Mouse (Mus musculus) forebrain, embryonic 14.5 days (tissue): ENCODE results near the gene Klf3. TPM values are rescaled to one million over a fixed set of nuclear protein-coding genes. Genes with fewer than 3 reads are reported as not detected.
A peak's percentile ranks its signal among the peaks of the same experiment; 100 is the strongest.

Experiments used
- ATAC-seq: fragments of 200-750 bp; cut with Nextera tagmentation; 2 replicates; pipeline ENCODE4 v1.8.0; 2017; ENCODE audit warnings: mild to moderate bottlenecking, moderate library complexity
- DNase-seq: peaks from one replicate; pipeline ENCODE4 v3.0.0-alpha.2; 2015; ENCODE audit warnings: low spot score
- H3K27ac ChIP-seq: fragments of 300-500 bp; sonication (generic); 2 replicates; pipeline ENCODE4 v1.5.1; 2014; ENCODE audit warnings: low read depth, mild to moderate bottlenecking, control low read depth, low read length, moderate library complexity
- H3K27me3 ChIP-seq: fragments of 300-500 bp; sonication (generic); replicated peaks from 2 replicates; pipeline ENCODE4 v1.6.1; 2014; ENCODE audit warnings: low read length, control low read depth, mixed read lengths; ENCODE audit not compliant: control insufficient read depth, insufficient read depth
- H3K36me3 ChIP-seq: fragments of 300-500 bp; sonication (generic); 2 replicates; pipeline ENCODE4 v1.6.1; 2014; ENCODE audit warnings: low read length, control low read depth; ENCODE audit not compliant: control insufficient read depth, insufficient read depth
- H3K4me1 ChIP-seq: fragments of 300-500 bp; sonication (generic); 2 replicates; pipeline ENCODE4 v1.6.1; 2014; ENCODE audit warnings: antibody characterized with exemption, low read length, control low read depth; ENCODE audit not compliant: control insufficient read depth, insufficient read depth
- H3K4me2 ChIP-seq: fragments of 300-500 bp; sonication (generic); 2 replicates; pipeline ENCODE4 v1.6.1; 2014; ENCODE audit warnings: mild to moderate bottlenecking, control low read depth, low read length
- H3K4me3 ChIP-seq: fragments of 300-500 bp; sonication (generic); 2 replicates; pipeline ENCODE4 v1.5.1; 2014; ENCODE audit warnings: low read depth, low read length, control low read depth
- H3K9ac ChIP-seq: fragments of 300-500 bp; sonication (generic); 2 replicates; pipeline ENCODE4 v1.6.1; 2014; ENCODE audit warnings: mild to moderate bottlenecking, low read length, control low read depth, moderate library complexity
- H3K9me3 ChIP-seq: fragments of 300-500 bp; sonication (generic); replicated peaks from 2 replicates; pipeline ENCODE4 v1.6.1; 2016; ENCODE audit warnings: low read length, control low read depth, mixed read lengths; ENCODE audit not compliant: control insufficient read depth
- WGBS: fragments of 180-500 bp; shearing (Covaris S2); extraction: QIAGEN DNeasy Blood & Tissue Kit; methylation state at CpG from one replicate; pipeline ENCODE4 v1.1.7; 2014; 5-methylcytosine and 5-hydroxymethylcytosine counted together
- polyA plus RNA-seq: library from polyadenylated mRNA; unstranded; fragments of >200 nt; fragmentation: Nextera tagmentation; extraction: Ambion mirVana; gene quantifications from 2 replicates; pipeline ENCODE4 v1.2.1, GENCODE M21; 2014

Gene Klf3
- polyA plus RNA-seq, 1 experiment from 2014 or later = 19.3 TPM

DNA sequence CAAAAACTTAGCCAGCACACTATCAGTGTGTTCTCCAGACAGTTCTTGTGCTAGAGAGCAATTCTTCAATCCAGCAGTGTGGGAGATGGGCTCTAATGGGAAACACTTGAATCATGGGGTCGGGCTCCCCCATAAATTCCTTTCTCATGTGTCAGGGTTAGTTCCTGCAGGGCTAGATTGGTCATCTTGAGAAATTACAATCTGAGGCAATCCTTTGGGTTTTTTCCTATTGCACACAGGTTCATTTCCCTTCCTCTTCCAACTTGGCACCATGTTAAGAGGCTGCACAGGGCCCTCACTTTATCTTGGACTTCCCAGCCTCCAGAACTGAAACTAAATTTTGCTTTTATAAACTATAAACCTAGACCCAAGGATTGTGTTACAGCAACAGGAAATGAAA is 31.0 kb downstream of the Klf3 start:
- Histone ChIP-seq H3K36me3 (peaks cover 8% of the 10 kb centered on the region), H3K4me1 (no peaks in the 10 kb centered on the region), H3K9ac (no peak overlapping the region), H3K4me3 (no peak overlapping the region), H3K27me3 (no peaks in the 10 kb centered on the region), H3K9me3 (no peaks in the 10 kb centered on the region), H3K4me2 (no peak overlapping the region), H3K27ac (no peak overlapping the region)
- 83% methylated on average over 1 of the region's 1 CpGs for WGBS
- ATAC-seq (no peak), DNase-seq (no peak)

- H3K27ac ChIP-seq = no peak overlapping the region
These were observed 32.1 kb downstream of the Klf3 start for GRCm38 (mm10) chr5:64835295-64835694.

DNA sequence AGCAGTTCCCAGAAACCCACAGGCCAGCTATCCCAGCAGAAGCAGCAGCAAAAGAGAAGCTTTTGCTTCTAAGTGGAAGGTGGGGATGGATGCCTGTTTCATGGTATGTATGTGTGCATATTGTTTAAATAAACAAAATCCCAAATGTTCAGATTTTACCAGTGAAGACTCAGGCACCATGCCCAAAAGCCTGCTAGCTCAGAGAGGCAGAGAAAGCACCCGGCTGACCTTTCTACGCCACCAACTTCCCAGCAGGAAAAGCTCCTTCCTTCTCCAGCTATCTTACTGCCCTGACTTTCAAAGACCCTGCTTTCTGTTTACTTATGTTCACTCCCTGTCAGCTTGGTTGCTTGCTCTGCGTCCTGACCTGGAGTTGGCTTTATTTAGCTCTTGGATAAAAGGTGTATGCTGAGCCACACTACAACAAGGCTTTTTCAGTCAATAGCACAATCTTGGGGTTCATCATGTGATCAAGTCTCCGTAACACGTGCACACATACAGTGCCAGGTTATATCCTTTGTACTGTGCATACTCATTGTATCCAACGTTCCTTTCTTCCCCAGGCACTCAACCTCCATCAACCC is 35.9 kb downstream of the Klf3 start:
- Histone ChIP-seq H3K27me3 (no peaks in the 10 kb centered on the region), H3K4me2 (no peak overlapping the region), H3K27ac (no peak overlapping the region), H3K9me3 (peaks cover 6% of the 10 kb centered on the region; the same call in 1 of the 2 replicates), H3K4me1 (no peaks in the 10 kb centered on the region), H3K36me3 (no peaks in the 10 kb centered on the region), H3K9ac (no peak overlapping the region), H3K4me3 (no peak overlapping the region)
- WGBS = 83% methylated on average over 6 of the region's 6 CpGs
- DNase-seq = no peak
- ATAC-seq = no peak

More at GRCm38 (mm10) chr5:64835295-64835694, 32.1 kb downstream of the Klf3 start:
- WGBS = 92% methylated on average over 4 of the region's 4 CpGs
- H3K4me3 ChIP-seq = no peak overlapping the region
- H3K36me3 ChIP-seq = no peaks in the 10 kb centered on the region
- no peak overlapping the region for H3K9ac ChIP-seq
- no peaks in the 10 kb centered on the region for H3K9me3 ChIP-seq
- no peaks in the 10 kb centered on the region for H3K27me3 ChIP-seq
- DNase-seq (no peak), ATAC-seq (no peak)
- no peak overlapping the region for H3K4me2 ChIP-seq
- no peaks in the 10 kb centered on the region for H3K4me1 ChIP-seq

- ATAC-seq (no peak), DNase-seq (peak; percentile 20)
- Histone ChIP-seq H3K4me1 (no peaks in the 10 kb centered on the region), H3K36me3 (no peaks in the 10 kb centered on the region), H3K27me3 (no peaks in the 10 kb centered on the region), H3K9me3 (peaks cover 7% of the 10 kb centered on the region; the same call in 1 of the 2 replicates), H3K9ac (no peak overlapping the region), H3K4me2 (no peak overlapping the region), H3K27ac (no peak overlapping the region), H3K4me3 (no peak overlapping the region)
- WGBS = 57% methylated on average over 1 of the region's 1 CpGs
These were observed 36.9 kb downstream of the Klf3 start for GRCm38 (mm10) chr5:64840087-64840486.

- 92% methylated on average over 3 of the region's 3 CpGs for WGBS
- Histone ChIP-seq H3K4me2 (no peak overlapping the region), H3K36me3 (no peaks in the 10 kb centered on the region), H3K9me3 (peaks cover 7% of the 10 kb centered on the region; the same call in 1 of the 2 replicates), H3K4me3 (no peak overlapping the region), H3K9ac (no peak overlapping the region), H3K4me1 (no peaks in the 10 kb centered on the region), H3K27me3 (no peaks in the 10 kb centered on the region), H3K27ac (no peak overlapping the region)
- no peak for ATAC-seq
- no peak for DNase-seq
These were observed 41.4 kb downstream of the Klf3 start for GRCm38 (mm10) chr5:64844622-64845021.

GRCm38 (mm10) chr5:64847305-64847704 is 44.1 kb downstream of the Klf3 start:
- no peak for ATAC-seq
- DNase-seq = no peak
- H3K4me3 ChIP-seq = no peak overlapping the region
- no peaks in the 10 kb centered on the region for H3K4me1 ChIP-seq
- no peaks in the 10 kb centered on the region for H3K36me3 ChIP-seq
- H3K4me2 ChIP-seq = no peak overlapping the region
- H3K27me3 ChIP-seq = no peaks in the 10 kb centered on the region
- no peak overlapping the region for H3K27ac ChIP-seq
- H3K9ac ChIP-seq = no peak overlapping the region
- H3K9me3 ChIP-seq = peaks cover 7% of the 10 kb centered on the region; the same call in 1 of the 2 replicates
- 79% methylated on average over 2 of the region's 2 CpGs for WGBS

GRCm38 (mm10) chr5:64849892-64850291 is 46.7 kb downstream of the Klf3 start:
- Histone ChIP-seq H3K4me3 (no peak overlapping the region), H3K36me3 (no peaks in the 10 kb centered on the region), H3K9ac (no peak overlapping the region), H3K27me3 (no peaks in the 10 kb centered on the region), H3K4me2 (no peak overlapping the region), H3K27ac (no peak overlapping the region), H3K9me3 (0 out of 2 replicates have a peak, but pooled peaks cover 1% of the 10 kb centered on the region), H3K4me1 (no peaks in the 10 kb centered on the region)
- ATAC-seq (no peak), DNase-seq (no peak)
- WGBS = 87% methylated on average over 7 of the region's 7 CpGs

DNA sequence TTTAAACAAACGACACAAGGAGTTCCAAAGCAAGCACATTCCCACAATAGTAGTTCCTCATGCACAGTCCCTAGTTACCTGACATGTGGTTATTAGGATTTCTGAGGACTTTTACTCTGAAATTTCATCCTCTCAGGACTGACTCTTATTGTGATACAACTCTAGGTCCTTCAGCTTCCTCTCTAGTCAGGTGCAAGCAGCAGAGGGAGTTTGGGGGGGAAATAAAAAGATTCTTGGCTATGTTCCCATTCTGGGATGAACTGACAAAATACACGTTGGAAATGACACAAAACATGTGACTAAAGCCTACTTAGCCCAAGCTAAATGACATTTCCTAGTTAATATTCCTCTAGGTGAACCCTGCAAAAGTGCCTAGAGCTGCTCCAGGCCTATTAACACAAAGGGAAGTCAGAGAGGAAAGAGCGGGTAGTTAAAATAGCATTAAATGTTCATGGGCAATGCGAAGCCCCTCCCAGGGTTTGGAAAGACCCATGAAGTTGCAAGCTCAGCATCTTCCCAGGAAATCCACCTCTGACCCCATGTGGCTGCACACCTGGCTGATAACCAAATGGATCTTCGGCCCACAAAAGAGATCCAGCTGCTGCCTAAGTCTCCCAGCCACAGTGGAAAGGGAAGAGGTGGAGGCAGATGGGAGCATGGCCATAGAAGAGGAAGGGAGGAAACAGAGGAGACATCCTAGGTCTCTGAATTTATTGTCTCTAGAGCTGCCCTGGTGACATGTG is 49.6 kb downstream of the Klf3 start:
- peak overlapping the region; percentile 57; the same call in 1 of the 2 replicates for H3K27ac ChIP-seq
- no peaks in the 10 kb centered on the region for H3K36me3 ChIP-seq
- H3K4me1 ChIP-seq = no peaks in the 10 kb centered on the region
- WGBS = 51% methylated on average over 5 of the region's 5 CpGs
- H3K4me3 ChIP-seq = no peak overlapping the region
- H3K9me3 ChIP-seq = 0 out of 2 replicates have a peak, but pooled peaks cover 6% of the 10 kb centered on the region
- no peak overlapping the region for H3K4me2 ChIP-seq
- H3K9ac ChIP-seq = no peak overlapping the region
- ATAC-seq = peak; percentile 72
- no peaks in the 10 kb centered on the region for H3K27me3 ChIP-seq
- DNase-seq = peak; percentile 82

DNA sequence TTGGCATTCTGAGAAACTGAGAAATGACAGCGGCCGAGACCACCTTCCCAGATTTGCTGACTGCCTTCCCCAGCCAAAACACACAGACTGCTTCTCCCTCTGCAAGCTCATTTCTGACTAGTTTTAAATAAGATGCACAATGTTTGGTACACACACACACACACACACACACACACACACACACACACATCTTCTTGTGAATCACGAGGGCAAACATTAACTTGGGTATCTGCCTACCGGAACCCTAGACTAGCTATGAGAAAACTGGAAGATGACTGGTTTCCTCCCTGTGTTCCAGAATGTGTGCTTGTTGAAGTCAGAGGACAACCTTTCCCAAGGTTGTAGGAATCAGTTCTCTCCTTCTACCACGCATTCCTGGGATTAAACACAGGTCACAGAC is 50.2 kb downstream of the Klf3 start:
- peak; percentile 37; the same call in 1 of the 2 replicates for ATAC-seq
- peak; percentile 21 for DNase-seq
- Histone ChIP-seq H3K9ac (no peak overlapping the region), H3K27ac (no peak overlapping the region), H3K4me2 (no peak overlapping the region), H3K27me3 (no peaks in the 10 kb centered on the region), H3K4me3 (no peak overlapping the region), H3K9me3 (0 out of 2 replicates have a peak, but pooled peaks cover 6% of the 10 kb centered on the region), H3K4me1 (no peaks in the 10 kb centered on the region), H3K36me3 (no peaks in the 10 kb centered on the region)
- 79% methylated on average over 5 of the region's 5 CpGs for WGBS
